In the genomic region with DNA sequence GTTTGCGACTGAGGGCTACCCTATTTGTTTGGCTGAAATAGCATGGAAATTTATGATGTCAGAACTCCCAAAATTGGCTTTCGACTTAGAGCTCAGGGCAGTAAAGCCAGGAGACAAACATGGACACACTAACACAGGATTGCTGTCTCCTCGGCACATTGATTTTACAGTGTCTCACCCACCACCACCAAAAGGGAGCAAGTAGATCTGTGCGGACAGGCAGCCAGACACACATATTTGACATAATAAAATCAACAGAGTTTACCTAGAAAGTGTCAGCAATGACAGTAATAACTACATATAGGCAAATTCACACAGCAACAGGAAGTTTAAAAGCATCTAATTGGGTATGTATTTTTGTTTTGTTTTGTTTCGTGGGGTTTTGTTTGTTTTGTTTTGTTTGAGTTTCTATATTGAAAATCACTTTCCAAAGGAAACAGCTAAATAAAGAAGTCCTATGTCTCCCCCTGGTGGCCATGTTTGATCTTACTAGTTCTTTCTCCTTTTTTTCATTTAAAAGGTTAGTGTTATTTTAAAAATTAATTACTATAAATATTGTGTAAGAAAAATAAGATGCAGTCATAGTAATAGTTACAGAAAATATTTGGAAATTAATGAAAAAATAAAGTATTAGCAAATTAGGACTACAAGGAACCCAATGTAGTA, we compare ENCODE assay signal across 8 mouse cellular contexts.
DNase-seq lines count a peak whose midpoint lies in the region; ATAC-seq and TF ChIP-seq lines count a peak whose summit lies in the region.

No protein-coding gene starts in this region.

- no peak for TF ChIP-seq EP300 in stomach, postnatal 0 days (optimal IDR thresholded peaks at IDR 0.05)

- peak; percentile 89 for TF ChIP-seq CTCF in layer of hippocampus, adult 2 months (conservative IDR thresholded peaks at IDR 0.05)
- TF ChIP-seq CTCF in stomach, postnatal 0 days (IDR thresholded peaks at IDR 0.05; ENCODE audit: low read depth): peak; percentile 71

- H3K9ac ChIP-seq in stomach, postnatal 0 days (ENCODE audit: low read length): no peak overlapping the region

- intact Hi-C loops in left cerebral cortex, postnatal 25 days (cut with DNase I): loop anchor here (1.0 to 10.0 kb wide), 3 partner anchors 137 to 269 kb away; no protein-coding TSS in a partner anchor

- ATAC-seq in stomach, postnatal 0 days (ENCODE audit: low FRiP score, low TSS enrichment): no peak

- DNase-seq in adrenal gland, postnatal 10 days: peak; percentile 74
- DNase-seq in adrenal gland, adult 2 months: no peak
- DNase-seq in layer of hippocampus, adult 2 months (ENCODE audit: low spot score in 2 of 2): peak; percentile 58 to 76
- no peak for DNase-seq in layer of hippocampus, adult 9-11 months
- DNase-seq in Muller cell, postnatal 12 days (ENCODE audit: inconsistent ontology term): peak; percentile 53
- peak; percentile 47 for DNase-seq in embryo, embryonic 9.5 days (ENCODE audit: extremely low spot score)
- peak; percentile 52 to 67 for DNase-seq in left cerebral cortex, postnatal 25 days (ENCODE audit: low spot score in 2 of 2)
- peak; percentile 31 for DNase-seq in stomach, postnatal 0 days (ENCODE audit: low spot score)

- H3K4me1 ChIP-seq in stomach, postnatal 0 days (replicated peaks; ENCODE audit: control insufficient read depth, insufficient read depth): no peaks in the 10 kb centered on the region

- no peak overlapping the region for H3K4me3 ChIP-seq in layer of hippocampus, adult 2 months
- no peak overlapping the region for H3K4me3 ChIP-seq in stomach, postnatal 0 days (ENCODE audit: low read depth, low read length)

- 59% methylated on average over 5 of the region's 5 CpGs for WGBS in stomach, postnatal 0 days

- no peak overlapping the region for H3K27ac ChIP-seq in layer of hippocampus, adult 2 months
- no peak overlapping the region for H3K27ac ChIP-seq in stomach, postnatal 0 days (replicated peaks)

- H3K4me2 ChIP-seq in stomach, postnatal 0 days (replicated peaks; ENCODE audit: low read depth): no peak overlapping the region

- no peaks in the 10 kb centered on the region for H3K36me3 ChIP-seq in stomach, postnatal 0 days (ENCODE audit: control insufficient read depth, insufficient read depth, low read length)

- H3K9me3 ChIP-seq in stomach, postnatal 0 days (ENCODE audit: control insufficient read depth, low read length): no peaks in the 10 kb centered on the region

- no peaks in the 10 kb centered on the region for H3K27me3 ChIP-seq in stomach, postnatal 0 days (ENCODE audit: control insufficient read depth, insufficient read depth, low read length)

Comparison
In these comparisons a context has a peak if more than half of its experiments do, and no peak if none do; other contexts are left out.
1. DNase-seq: peak in adrenal gland, postnatal 10 days (single experiment), layer of hippocampus, adult 2 months (2 of 2), Muller cell, postnatal 12 days (single experiment), embryo, embryonic 9.5 days (single experiment), left cerebral cortex, postnatal 25 days (2 of 2) and stomach, postnatal 0 days (single experiment); none in adrenal gland, adult 2 months (single experiment) and layer of hippocampus, adult 9-11 months (single experiment).